Mouse (Mus musculus) fat pad, adult 2 months (tissue): ENCODE data around the gene Rdh16f1.

ENCODE experiments used
- DNase-seq: peaks from one replicate; pipeline ENCODE4 v3.0.0-alpha.2; 2011; ENCODE audit warnings: low read depth, low spot score; ENCODE audit errors: extremely low read depth

Rdh16f1 gene

GRCm38 (mm10) chr10:127759181-127760110, at the start of gene Rdh16f1, which contains the start of gene Rdh1:
Gene Rdh16f1, plus strand, starts transcription at chr10:127759787.
Gene Rdh1, plus strand, starts transcription at chr10:127759721.
- peak; percentile 99 for DNase-seq

DNA sequence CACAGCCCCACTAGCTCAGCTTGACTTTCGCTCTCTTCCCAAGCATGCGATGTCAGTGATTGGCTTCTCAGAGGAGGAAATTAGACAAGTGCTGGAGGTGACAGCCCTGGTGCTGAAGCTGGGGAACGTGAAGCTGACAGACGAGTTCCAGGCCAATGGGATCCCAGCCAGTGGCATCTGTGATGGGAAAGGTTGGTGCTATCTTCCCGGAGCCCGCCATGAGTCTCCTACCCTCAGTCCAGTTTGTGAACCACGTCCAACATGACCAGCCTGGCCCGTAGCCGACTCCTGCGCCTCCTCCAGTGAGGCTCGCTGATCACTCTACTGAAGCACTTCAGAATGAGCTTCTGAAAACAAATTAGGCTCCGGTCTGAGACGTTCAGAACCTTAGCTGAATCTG, 49.3 kb upstream of the Rdh16f1 start:
- DNase-seq, result no peak

GRCm38 (mm10) chr10:127712736-127713135, 46.9 kb upstream of the Rdh16f1 start:
- DNase-seq, result no peak

DNA sequence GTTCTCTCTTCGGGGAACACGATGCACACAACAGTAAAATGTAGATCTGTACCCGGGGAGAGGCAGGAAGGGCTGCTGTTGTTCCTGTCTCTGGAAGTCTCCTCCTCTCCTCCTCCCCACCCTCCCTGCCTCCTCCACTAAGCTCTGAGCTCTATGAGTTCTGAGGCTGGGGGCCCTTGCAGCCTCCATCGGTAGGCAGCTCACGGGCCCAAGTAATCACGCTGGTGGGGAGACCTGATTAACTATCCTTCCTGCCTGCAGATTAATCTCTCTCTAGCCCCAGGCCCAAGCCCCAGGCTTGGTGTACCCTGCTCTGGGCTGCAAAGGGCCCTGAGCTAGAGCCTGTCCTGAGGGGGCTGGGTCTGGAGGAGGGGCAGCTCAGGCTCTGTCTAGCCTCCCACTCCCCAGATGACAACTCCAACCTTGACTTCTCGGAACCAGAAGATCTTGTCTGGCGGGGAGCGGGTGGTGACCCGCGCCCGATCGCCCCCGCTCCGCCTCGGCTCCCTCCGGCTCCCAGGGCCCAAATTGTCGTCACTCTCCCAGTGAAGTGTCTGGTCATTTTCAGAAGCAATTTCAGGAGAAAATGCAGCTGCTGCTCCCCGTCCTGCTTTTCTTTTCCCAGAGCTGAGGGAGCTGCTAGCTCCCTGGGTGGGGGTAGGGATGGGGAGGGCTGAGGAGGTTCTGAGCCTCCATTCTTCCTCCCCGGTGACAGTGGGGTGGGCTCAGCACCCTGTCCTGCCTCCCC, 37.7 kb upstream of the Rdh16f1 start:
- DNase-seq, result no peak

- no peak for DNase-seq
These were observed 35.4 kb upstream of the Rdh16f1 start, which contains the start of gene Tac2 for GRCm38 (mm10) chr10:127724178-127724577. Gene Tac2, plus strand, starts transcription at chr10:127724478.

GRCm38 (mm10) chr10:127725136-127725535, 34.5 kb upstream of the Rdh16f1 start:
- DNase-seq, result no peak

DNA sequence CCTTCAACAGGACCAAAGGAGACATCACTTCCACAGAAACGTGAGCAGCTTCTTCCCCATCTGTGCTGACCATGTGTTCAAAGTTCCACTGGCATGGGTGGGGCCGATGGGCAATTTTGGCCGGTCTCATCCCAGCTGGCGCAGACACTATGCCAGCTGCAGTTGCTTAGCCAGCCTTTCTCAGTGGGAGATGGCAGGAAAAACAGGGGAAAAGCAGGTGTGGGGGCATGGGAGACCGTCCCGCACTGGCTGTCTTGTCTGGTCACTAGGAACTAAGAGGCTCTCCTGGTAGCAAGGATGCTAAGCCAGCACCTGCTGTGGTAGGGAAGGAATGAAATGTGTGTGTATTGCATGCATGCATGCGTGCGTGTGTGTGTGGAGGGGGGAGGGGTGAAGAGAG, 31.1 kb upstream of the Rdh16f1 start:
- DNase-seq, result no peak

DNA sequence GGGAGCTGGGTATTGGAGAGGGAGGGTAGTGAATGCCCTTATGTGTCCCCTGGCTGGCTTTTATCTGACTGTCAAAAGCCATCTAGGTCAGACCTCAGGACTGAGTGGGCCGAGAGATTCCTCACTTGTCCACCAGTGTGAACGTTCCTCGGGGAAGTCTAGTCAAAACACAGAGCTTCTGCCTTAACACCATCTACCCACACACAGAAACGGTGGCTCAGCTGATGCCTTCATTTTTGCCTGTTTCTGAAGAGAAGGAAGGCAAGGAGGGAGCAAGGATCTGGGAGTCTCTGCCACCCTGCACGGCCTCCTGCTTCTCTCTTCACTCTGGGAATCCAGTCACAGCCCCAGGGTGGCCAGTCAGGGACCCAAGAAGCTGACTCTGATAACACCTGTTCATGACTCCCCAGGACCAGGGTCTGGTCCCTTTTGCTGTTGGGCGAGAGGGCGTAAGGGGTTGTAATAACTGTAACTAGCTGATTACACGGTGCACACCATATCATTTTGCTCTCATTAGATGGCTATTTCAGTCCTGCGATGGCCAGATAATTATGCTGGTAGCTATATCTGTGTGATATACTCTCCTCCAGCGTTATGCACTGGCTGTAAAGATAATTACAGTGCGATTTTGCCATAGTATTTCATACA, 29.2 kb upstream of the Rdh16f1 start:
- no peak for DNase-seq

GRCm38 (mm10) chr10:127730933-127731310, 28.7 kb upstream of the Rdh16f1 start:
- DNase-seq, result no peak

GRCm38 (mm10) chr10:127731397-127731796, 28.2 kb upstream of the Rdh16f1 start:
- DNase-seq, result no peak

DNA sequence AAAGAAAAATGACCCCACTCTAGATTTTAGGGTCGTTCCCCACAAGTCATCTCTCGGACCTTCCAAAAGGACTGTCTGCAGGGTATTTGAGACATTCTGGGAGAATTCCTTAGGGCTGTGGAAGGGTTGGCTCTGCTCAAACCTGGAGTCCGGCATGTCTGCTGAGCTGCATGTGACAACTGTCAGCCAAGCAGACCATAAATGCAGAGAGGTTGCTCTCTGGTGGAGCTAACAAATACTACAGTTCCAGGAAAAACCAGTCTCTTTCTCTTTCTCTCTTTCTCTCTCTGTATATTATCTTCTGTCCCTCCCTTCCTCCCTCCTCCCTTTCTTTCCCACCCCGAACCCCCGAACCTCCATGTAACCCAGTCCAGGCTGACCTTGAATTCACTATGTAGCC, 25.2 kb upstream of the Rdh16f1 start:
- DNase-seq, result no peak

DNA sequence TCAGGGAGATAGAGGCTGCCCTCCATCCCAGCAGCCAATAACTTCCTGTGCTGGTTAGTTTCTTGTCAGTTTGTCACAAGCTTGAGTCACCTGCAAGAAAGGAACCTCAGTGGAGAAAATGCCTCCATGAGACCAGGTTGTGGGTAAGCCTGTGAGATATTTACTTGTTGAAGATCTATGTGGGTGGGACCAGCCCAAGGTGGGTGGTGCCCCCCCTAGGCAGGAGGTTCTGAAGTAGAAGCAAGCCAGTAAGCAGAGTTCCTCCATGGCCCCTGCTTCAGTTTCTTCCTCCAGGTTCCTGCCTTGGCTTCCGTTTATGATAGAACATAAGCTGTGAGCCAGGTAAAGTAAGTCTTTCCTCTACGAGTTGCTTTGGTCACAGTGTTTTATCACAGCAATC, 23.3 kb upstream of the Rdh16f1 start:
- DNase-seq, result no peak

DNA sequence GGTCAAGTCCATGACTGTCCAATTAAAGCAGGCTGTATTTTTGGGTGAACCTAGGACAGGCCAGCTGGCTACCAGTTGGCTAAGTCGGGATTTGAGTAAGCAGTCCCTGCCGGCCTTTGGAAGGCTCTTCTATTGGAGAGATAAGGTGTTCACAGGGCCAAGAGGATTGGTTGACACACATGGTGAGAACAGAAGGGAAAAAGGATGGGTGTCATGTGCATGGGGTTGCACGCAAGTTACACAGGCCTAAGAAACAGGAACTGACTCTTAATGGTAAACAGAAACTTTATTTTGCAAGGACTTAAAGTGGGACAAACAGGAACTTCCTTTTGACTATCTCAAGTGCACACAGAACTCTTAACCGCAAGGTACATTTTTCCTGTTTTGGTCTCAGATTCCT, 22.7 kb upstream of the Rdh16f1 start:
- DNase-seq, result no peak

GRCm38 (mm10) chr10:127737552-127737951, 22.0 kb upstream of the Rdh16f1 start:
- DNase-seq, result no peak

DNA sequence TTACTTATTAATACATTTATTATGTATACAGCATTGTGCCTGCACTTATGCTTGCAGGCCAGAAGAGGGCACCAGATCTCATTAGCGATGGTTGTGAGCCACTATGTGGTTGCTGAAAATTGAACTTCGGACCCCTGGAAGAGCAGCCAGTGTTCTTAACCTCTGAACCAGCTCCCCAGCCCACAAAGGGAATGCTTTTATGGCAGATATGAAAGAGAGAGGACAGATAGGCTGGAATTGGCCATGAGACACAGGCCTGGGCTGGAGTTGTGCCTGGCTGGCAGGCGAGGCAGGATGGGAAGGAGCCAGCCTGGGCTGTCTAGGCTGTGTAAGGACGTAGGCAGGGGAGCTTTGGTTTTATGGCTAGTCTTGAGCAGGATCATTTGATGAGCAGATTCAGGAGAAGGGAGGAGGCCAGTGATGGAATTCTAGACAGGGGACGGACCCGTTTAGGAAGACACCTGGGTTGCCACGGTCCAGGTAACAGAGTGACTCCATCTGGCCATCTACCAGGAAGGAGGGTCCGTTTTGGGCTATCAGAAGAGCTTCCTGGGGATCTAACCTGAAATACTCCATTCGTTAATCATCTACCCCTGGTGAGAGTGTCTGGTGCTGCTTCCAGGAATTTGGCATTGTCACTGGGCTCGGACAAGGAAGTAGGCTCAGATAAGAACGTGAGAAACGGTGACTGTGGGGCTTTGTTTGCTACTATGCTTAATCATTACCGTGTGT, 21.3 kb upstream of the Rdh16f1 start:
- no peak for DNase-seq

DNA sequence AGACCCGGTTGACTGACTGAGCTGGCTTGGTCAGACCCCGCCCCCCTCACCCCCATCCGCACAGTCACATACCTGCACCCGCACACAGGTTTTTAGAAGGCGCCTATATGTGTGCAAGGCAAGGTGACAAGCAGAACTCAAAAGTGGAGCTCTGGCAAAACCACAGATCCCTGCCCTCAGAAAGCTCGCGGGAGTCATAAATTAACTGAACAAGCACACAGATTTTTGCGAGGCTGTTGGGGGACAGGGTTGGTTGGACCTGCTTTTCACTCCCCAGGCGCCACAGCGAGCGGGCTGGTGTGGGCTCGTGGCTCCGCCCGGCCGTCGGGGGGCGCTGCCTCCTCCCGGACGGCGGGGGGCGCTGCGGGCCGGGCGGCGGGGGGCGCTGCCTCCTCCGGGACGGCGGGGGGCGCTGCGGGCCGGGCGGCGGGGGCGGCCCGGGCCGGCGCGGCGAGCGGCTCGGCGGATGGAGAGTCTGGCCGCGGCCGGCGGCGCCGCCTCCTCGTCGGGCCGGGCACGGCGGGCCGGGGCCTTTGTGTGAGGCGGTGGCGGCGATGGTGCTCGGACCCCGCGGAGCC, 20.4 kb upstream of the Rdh16f1 start, which contains the start of gene Zbtb39:
Gene Zbtb39 (plus strand): TSS at position 456 of the 578 bp plus-strand sequence.
- no peak for DNase-seq

DNA sequence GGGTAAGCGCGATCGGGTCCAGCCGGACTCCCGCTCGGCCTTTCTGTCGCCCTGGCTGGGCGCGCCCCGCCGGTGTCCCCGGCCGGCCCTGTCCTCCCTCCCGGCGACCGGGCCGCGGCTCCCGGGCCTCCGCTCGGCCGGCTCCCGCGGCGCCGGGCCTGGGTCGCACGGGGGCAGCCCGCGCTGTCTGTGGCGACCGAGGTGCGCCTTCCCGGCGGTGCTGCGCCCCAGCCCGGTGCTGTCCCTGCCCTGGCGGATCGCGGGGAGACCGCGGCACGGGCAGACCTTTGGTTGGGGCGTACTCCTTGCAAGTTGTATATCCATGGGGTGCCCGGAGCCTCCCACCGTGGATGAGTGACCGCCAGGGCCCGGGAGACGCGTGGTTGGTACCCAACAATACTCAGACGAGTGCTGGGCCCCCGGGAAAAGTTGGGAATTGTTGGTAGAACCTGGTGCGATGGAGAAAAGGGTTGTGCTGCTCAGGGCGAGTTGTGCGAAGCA, 19.9 kb upstream of the Rdh16f1 start:
- DNase-seq, result no peak

GRCm38 (mm10) chr10:127744661-127745060, 14.9 kb upstream of the Rdh16f1 start:
- no peak for DNase-seq

- no peak for DNase-seq
These were observed 13.7 kb upstream of the Rdh16f1 start for GRCm38 (mm10) chr10:127745886-127746285.

- DNase-seq, result no peak
These were observed 12.3 kb upstream of the Rdh16f1 start for GRCm38 (mm10) chr10:127747254-127747653.
